Mouse (Mus musculus) c-Kit-positive CD71-positive TER-119-negative erythroid progenitor cells, embryonic 14.5 days (primary cell): Measurements from ENCODE around the gene Lrrtm3.

Experiments
- DNase-seq: peaks from one replicate; pipeline ENCODE4 v3.0.0-alpha.2; 2013; ENCODE audit warnings: low read depth

Gene Lrrtm3

DNA sequence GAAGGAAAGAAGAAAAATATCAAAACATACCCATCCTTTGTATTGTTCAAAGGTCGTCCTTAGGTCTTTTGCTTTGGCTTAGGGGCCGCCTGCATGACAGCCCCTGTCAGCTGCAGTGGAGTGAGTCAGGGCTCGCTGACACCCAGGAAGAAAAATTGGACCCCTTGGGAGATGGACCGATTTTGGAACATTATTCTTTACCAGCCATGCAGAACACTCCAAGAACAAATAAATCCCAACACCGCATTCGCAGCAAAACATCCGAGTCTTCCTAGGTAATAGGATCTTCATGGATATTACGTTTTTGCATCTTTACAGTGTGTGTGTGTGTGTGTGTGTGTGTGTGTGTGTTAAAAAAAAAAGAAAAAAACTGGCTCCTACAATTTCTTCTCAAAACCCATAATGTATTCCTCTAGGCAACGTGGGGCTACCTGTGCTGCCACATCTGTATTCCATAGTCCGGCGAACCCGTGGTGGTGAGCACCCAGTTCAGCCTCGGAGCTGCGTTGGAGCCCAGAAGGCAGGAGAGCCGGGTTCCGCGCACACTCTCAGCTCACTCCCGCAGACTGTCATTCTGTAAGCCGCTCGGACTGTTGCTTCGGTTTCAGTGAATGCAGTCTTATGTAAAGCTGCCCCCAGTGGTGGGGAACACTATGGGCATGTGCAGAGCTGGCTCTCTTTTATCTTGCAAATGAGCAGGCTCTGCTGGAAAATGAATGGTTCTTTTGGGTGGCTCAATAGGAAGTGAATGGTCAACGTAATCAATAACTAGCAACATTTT lies at the start of gene Lrrtm3:
TSS of gene Lrrtm3 (minus strand) at position 598 of the 781 bp plus-strand sequence.
- no peak for DNase-seq

DNA sequence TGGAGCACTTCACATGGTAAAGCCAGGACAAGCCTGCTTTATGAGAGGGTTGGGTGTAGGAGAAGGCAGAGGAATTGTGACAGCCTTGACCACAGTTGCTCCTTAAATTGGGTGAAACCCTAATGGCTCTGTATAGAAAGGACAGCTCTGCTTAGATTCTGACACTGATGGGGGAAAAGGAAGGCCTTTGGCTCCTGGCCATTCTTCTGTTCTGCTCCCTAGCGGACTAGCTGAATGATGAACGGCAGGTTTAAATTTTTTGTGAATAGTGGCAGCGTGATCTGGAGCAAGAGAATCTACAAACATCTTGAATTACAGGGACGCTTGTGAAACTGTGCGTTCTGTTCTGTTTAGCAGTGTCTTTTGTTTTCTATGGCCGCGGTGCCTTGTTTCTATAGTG lies 45.4 kb upstream of the Lrrtm3 start:
- no peak for DNase-seq

DNA sequence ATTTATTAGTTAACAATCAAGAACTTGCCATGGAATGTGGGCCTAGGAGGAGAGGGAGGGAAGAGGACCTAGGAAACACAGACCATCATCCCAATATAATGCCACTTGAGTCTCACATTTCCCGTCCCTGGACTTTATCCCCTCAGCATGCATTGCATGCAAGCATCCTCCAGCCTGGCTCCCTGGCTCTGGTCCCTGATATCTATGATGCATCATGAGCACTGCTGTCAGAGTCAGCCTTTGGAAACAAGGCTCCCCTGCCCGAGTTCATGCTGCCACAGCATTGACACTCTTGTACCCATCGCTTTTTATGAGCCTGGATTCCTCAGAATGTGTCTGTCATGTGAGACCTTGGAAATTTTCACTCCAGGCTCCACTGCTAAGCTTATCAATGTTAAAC lies 43.4 kb upstream of the Lrrtm3 start:
- DNase-seq = no peak

DNA sequence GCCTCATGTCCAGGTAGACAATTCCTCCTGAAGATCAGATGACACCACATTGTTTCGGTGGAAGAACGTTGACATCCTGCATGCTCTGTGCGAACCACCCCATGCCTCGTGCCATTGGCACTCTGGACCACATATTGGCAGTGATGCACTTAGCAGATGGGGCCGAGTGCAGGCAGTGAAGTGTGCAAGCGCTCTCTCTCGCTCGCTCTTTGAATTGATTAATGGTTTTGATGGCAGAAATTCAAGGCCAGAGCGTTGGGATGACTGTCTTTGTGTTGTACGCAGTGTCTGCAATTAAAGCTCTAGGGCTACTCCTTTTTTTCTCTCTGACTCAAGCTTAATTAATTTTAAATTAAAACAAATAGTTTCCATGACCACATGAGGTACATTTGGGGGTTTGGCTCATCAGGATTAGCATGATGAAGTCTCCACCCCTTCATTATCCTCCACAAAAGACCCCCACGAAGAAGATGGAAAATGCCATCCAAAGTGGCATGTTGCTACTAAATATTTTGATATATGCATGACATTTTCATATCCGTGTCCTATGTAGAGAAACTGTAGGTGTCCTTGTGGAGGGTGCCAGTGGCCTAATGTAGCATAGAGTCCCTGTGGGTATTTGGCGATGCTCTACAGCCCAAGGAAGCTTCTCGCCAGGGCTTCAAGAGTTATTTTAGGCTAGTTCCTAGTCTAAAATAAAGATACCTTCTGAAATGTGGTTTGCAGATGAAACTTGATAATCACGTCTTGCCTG lies 40.5 kb upstream of the Lrrtm3 start:
- no peak for DNase-seq

DNA sequence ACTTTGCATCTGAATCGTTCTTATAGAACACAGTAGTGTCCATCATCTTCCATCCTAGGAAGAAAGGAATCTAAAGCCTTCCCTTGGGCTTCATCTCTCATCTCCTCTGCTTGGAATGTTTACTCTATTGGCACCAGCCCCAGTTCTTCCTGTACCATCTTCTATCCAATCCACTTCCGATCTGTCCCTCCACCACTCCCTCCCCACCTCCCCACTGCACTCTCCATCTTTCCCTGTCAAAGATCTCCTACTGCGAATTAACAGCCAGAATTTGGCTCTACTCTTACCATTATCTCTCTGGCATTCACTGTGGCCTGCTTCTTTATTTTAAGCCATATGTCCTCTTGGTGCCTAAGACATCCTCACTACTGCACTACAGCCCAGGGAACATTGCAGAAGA lies 28.8 kb upstream of the Lrrtm3 start:
- no peak for DNase-seq

DNA sequence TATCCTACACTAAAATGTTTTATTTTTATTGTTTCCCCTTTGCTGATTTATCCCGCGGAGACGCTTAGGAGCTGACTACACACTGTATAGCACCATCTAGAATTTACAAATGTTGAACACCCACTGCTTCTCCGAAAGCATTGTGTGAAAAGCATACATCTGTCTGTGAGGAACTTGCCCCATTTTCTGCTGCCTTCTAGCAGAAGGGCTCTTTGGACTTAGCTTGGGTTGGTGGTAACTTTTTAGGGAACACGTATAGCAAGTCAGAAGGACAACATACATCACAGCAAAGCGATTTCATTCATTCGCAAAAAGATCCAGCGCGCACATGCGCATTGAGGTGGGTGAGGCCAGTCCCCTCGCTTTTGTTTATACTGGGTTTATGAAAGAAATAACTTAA lies 25.2 kb upstream of the Lrrtm3 start:
- no peak for DNase-seq

DNA sequence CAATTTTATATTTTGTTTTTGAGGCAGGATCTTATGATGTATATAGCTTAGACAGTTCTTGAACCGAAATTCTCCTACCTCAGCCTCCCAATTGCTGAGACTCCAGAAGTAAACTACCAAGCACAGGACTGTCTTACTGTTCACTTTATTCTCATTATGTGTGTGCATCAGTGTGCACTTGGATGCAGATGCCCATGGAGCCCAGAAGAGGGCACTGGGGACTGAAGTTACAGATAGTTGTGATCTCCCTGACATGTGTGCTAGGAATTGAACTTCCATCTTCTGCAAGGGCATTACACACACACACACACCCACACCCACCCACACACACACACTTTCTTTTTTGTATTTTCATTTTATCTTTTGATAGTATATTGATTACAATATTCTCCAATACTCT lies 6.5 kb upstream of the Lrrtm3 start:
- no peak for DNase-seq

DNA sequence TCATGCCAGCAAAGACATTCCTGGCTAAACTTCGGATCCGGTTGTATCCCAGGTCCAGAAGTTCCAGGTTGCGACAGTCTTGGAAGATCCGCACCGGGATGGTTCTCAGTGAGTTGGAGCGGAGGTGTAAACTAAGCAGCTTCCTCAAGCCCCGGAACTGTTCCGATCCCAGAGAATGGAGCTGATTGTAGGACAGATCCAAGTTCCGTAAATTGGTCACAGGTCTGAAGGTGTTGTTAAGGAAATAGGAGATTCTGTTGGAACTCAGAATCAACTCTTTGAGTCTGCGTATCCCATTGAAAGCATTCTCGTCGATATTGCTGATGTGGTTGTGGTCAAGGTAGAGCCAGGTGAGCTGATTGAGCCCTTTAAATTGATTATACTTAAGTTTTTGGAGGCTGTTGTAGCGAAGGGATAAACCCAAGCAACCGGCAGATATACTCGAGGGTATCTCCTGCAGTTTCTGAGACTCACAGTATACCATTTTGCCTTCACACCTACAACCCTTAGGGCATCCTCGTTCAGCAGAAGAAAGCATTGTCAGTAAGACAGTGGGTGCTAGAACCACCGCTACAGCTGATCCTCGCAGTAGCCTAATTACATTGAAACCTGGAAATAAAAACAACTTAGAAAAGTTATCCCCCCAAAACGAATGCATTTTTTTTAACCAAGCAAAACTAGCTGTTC lies 1.2 kb downstream of the Lrrtm3 start:
- DNase-seq = no peak

DNA sequence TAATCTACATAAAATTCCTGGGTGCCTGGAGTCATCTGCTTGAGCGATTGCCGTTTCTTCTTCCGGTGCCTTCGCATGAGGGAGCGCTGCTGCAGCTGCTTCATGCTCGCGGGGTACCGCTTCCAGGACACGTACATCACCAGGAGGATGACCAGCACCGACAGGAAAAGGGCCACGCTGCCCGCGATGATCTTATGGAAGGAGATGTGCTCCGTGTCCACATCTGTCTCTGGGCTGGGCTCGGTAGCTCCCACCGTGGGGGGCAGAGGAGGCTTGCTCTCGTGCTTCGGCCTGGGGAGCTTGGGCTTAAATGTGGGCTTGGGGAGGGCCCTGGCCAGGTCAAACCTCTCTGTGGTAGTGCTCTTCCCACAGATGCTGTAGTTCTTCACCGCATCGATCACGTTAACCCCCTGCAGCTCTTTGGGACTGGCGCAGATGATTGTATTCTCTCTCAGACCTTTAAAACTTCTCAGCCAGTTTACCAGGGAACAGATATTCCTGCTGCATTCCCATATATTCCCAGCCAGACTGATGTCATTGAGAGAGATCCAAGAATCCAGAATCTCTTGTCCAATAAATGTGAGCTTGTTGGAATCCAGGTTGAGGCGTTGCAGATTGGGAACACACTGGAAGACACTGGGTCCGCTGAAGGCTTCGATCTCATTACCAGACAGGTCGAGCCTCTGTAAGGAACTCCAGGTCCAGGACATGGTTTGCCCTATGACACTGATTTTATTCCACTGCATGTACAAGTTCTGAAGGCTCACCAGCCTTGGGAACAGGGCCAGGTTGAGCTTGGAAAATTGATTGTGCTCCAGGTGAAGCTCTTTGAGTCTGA lies 1.9 kb downstream of the Lrrtm3 start:
- DNase-seq = no peak

DNA sequence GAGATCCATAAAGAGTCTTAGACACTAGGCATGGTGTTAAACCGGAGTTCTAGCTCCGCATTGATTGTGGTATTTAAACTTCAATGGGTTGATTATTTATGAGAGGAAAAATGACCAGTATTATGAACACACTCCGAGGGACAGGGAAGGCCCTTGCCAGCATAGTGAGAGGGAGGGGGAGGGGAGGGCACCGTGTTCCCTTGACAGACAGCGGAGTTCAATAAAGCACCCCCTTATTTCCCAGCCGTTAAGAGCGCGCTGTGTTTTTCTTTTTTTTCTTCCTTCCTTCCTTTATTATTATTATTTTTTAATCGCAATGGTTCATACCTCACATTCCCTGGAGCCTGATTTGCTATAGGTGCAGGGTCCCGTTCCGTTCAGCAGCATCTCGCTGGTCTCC lies 2.6 kb downstream of the Lrrtm3 start:
- no peak for DNase-seq

DNA sequence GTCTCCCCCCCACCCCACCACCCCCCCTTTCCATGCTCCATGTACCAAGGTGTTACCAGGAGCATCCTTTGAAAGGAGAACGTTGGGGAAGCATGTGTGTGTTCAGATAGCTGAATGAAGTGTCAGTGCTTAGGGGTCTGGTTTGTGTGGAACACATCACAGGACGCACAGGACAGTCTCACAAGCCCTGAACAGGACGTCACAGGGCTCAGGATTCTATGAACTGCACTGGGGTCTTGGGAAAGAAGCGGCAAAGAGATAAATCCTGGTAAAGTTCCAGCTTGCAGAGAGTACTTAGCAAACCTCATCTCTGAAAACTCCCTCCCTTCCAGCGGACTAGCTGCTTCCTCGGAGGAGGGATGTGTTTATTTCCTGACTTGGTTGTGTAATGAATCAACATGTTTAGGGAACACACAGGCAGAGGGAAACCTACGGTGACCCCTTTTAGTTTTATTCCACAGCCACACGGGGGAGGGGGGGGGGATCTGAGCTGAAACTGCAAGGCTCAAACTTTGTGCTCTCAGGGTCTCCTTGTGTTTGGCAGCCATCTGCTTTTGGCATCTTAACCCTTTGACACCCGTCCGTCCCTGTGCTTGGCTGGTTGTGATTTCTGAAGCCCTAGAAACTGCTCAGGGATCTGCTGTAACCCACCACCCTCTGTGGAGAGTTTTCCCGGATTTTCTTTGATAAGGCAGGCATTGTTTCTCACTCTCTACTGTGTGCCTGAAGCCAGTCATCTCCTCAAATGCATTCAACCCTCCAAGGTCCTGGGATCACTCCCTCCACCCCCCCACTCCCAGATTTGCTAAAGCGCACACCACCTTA lies 3.3 kb downstream of the Lrrtm3 start:
- DNase-seq = no peak

DNA sequence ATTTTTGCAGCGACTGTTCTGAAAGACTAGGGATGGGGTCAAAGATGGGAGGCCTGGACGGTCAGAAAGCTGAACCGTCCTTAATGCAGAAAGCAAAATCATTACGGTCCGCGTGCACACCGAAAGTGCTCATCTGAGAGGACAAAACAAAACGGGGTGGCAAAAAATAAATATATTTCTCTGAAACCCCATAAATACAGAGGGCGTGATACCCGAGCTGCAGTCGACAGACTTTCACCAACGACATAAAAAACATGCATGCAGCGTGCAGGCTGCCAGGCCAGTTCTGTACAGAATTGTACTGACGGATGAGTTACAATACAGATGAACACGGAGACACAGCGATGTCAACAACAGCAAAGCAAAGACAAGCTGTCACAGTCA lies 3.9 kb downstream of the Lrrtm3 start:
- DNase-seq = no peak

DNA sequence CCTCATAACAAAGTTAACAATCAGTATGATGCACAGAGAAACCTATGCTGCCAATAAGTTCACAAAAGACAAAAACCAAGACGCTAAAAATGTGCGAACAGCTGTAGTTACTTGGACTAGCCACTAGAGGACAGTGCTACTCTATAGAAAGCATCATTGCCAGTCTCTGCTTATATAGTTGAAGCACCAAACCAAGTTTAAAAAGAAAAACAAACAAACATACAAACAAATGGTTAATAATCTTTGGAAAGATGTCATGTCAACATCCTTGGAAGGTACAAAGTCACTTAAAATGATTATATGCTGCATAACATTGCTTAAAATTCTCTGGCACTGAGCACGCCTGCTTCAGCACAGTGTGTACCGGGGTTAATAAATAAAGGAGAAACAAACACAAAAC lies 5.6 kb downstream of the Lrrtm3 start:
- DNase-seq = no peak

DNA sequence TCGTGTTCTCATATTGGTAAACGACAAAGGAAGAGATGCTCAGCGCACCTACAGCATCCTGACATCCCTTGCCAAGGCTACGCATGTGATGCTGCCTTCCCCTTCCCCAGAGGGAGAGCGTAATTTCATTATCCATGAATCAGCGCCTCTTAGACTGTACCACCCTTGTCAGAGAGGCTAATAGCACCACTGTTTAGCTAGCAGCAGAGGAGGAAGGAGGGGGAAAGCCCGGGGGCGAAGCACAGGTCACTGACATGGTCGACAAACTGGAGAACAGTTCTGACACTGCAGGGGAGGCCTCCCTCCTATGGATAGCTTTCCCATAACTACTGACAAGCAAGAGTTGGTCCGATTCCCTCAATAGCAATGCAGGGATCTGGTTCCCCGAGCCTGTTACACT lies 6.3 kb downstream of the Lrrtm3 start:
- DNase-seq = no peak

DNA sequence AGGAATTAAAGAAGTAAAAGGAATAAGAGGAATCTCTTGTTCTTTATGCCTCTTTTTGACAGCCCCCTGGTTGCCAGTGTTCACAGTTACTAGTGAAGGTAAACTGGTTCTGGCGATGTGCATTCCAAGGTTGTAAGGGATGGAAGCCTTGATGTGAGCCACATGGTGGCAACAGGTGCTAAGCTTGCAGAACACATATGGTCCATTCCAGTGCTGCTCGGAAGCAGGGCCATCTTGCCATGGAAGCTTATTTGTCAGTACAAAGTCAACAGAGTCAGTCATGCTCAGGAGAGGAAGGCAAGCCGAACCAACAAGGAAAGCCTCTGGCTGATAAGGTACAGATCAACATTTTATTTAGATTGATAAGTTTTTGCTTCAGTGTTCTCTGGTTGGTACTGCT lies 7.7 kb downstream of the Lrrtm3 start:
- no peak for DNase-seq

DNA sequence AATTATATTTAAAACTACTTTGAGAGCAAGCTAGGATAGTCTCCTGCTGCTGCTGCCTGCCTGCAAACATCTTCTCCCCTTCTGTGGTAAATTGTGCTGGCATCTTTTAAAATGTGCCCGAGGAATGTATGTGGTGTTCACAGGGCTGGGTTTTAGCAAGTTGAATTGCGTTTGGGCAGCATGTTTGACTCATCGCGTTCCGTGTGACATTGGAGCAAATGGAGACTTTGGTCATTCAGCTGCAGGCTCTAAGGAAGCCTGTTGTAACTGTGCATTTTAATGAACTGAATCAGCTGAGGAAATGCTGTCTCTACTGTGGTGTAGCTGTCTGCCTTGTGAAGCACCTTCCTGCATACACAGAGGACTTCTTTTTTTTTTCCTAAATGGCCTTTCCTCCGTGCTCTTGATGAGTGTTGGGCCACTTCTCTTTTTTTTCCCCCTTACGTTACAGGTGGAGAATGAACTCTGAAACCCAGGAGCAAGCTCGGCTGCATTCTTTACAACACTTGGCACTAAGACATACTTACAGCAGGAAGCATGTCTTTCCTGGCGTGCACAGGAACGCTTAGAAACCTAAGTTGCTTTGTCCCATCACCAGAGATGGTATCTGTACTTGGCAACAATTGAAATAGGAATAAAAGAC lies 13.5 kb downstream of the Lrrtm3 start:
- no peak for DNase-seq

DNA sequence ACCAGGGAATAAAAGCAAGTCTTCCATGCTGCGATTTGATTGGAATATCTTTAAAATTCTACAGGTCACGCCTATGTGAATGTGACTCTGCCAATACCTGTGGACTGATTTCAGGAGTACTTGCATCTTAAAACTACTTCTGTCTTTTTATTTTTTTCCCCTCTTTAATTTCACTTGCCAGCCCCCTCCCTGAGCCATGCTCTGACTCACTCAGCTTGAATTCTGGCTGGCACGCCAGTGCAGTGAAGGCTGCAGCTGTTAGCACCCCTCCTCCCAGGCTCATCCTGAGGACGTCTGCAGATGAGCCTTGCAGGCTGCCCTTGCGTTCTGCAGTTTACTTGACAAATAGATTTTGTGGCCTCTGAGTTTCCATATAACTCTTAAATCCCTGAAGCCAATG lies 14.1 kb downstream of the Lrrtm3 start:
- no peak for DNase-seq

DNA sequence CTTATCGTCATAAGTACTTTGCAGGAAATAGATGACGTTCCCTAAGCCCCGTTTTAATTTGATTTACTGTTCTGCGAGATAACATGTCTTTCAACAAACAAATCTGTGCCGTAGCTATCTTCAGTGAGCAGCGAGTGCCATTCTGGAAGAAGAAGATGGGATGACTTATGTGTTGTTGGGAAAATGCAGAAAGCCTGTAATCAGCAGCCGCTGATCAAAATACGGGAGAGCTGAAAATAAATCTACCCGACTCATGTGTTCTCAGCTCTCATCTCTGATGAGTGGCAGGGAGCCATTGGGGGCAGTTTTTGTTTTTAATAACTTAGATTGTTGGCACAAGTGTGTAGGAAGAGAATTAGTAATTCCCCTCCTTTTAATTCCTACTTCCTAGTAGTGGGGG lies 26.4 kb downstream of the Lrrtm3 start:
- no peak for DNase-seq

DNA sequence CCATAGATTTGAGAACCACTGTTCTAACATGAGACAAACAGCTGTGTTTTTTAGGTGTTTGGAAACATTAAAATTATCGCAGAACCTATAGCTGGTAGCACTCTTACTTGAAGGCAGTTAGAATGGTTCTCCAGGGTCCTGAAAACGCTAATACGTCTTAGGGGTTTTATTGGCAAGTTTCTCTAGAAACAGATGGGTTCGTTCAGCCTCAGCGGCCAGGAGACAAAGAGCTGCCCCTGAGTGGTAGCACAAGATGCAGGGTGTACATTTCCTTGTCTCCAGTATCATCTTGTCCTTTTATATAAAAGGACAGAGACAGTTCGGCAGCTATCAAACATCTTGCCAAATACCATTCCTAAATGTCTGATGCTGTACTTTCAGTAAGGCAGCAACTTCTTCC lies 40.1 kb downstream of the Lrrtm3 start:
- no peak for DNase-seq

DNA sequence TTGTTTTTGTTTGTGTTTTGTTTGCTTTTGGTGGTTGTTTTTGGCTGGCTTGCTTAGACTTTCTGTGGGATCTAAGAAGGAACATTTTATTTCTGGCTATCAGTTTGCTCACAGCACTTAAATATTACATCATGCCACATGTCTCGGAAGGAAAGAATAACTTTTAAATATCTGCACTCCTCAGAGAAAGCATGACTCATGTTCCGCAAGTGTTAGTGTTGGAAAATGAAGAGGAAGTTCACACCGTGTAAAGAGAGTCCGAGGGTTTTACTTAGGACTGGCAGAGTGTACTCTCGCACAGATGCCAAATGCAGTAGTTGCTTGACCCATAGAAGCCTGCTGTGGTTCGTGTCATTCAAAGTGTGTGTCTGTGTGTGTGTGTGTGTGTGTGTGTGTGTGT lies 40.9 kb downstream of the Lrrtm3 start:
- DNase-seq = no peak

DNA sequence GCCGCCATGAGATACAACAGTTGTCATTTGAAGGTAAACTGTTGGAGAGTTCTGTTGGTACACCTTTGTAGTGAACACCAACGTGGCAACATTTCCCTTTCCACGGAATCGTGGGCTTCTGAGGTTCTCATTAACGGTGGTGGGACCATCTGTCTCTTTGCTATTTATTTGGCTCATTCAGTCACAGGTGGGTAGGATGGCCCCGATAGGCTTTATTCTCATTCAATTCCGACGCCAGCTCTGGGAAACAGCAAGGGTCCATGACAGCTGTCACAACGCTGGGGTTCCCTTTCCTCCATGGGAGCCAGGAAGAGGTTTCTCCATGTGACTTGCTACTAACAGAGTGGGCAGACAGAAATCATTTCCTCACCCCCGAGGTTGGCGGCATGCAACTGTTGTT lies 48.2 kb downstream of the Lrrtm3 start:
- DNase-seq = no peak
